Mouse (Mus musculus) heart, postnatal 25 days (tissue): ENCODE data around the gene Slc25a31. TPM values are rescaled to one million over a fixed set of nuclear protein-coding genes. Genes with fewer than 3 reads are reported as not detected.

Experiments used
- DNase-seq: peaks from one replicate; pipeline ENCODE4 v3.0.0; 2022; ENCODE audit warnings: low spot score
- intact Hi-C: fragments of 180-260 bp; cut with DNase I; formaldehyde crosslinking; loops from one replicate; pipeline ENCODE4 v1.15.1; 2025
- total RNA-seq, 2 experiments: library from RNA; stranded (reverse); gene quantifications; 2 replicates each; pipeline ENCODE4 v1.2.3; 2021

Gene Slc25a31
- total RNA-seq, result under 1 TPM in 1 of 2 experiments, not detected in 1; 0.11 TPM

DNA sequence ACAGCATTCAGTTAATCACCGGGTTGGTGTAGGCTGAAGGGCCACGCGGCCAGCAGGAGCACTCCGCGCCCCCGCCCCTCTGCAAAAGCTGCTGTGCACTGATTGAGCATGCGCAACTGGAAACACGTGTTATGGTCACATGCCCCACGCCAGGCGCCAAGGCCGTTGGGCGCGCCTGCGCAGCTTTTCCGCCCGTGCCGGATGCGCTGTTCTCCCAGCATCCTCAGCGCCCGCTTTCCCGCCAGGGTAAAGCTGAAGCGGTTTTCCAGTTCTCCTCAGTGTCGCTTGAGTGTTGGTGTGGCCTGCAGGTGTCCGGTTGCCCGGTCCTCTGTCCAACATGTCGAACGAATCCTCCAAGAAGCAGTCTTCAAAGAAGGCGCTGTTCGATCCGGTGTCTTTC, at the start of gene Slc25a31:
TSS of gene Slc25a31 (plus strand) at position 201 of the 400 bp plus-strand sequence.
- intact Hi-C loops, result no loop called here
- no peak for DNase-seq

DNA sequence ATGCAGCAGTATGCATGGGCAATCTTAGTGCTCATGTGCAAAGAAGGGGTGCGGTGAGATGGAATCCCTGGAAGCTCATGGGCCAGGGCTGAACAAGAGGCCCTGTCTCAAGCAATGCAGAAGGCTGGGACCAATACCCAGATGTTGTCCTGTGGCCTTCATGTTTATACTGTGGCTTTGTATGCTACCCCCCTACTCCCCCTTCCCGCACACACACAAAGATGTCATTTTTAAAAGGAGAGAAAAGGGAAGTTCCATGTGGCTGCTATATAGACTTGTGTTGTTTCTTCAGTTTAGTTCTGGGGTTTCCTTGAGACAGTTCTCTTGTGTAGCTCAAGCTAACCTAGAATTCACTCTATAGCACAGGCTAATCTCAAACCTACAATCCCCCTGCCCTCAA, 48.4 kb upstream of the Slc25a31 start:
- DNase-seq, result no peak
- intact Hi-C loops, result no loop called here

GRCm38 (mm10) chr3:40666109-40666508, 42.5 kb upstream of the Slc25a31 start:
- intact Hi-C loops, result no loop called here
- DNase-seq, result no peak

GRCm38 (mm10) chr3:40666861-40667719, 41.6 kb upstream of the Slc25a31 start:
- no peak for DNase-seq
- intact Hi-C loops, result no loop called here

- no peak for DNase-seq
- intact Hi-C loops, result no loop called here
These were observed 39.8 kb upstream of the Slc25a31 start for GRCm38 (mm10) chr3:40668889-40669288.

DNA sequence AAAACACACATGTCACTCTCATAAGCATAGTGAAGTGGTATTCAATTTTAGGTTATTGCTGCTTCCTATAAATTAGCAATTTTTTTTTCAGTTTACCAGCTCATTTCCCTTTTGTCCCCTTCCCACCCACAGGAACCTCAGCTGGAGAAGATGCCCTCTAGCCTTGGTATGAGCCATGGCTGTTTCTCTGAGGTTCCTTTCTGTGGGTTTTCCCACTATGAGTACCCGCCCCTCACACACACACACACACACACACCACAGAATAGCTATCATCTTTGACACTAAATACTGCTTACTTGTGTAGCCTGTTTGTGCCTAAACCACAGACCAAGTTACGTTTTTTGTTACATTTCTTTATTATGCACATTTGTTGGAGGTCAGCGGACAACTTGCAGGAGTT, 39.3 kb upstream of the Slc25a31 start:
- intact Hi-C loops, result no loop called here

DNA sequence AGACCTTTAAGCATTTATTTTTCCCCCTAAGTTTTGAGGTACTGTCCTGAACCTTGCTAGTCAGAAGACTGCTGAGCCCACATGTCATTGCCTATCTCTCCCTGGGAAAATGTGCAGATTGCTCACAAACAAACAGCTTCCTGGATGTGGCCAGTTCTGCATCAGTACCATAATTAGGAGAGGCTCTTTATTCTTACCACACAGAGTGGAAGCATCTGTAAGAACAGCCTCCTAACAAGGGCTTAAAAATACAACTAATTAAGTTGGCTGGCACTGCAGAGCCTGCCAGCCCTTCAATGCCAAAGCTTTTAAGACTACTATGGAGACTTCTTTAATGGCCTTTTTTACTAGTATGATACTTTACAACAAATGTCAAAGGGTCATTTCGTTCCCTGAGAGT, 35.1 kb upstream of the Slc25a31 start:
- intact Hi-C loops, result no loop called here
- DNase-seq, result no peak

More for the DNA sequence above, 39.3 kb upstream of the Slc25a31 start:
- DNase-seq, result no peak

DNA sequence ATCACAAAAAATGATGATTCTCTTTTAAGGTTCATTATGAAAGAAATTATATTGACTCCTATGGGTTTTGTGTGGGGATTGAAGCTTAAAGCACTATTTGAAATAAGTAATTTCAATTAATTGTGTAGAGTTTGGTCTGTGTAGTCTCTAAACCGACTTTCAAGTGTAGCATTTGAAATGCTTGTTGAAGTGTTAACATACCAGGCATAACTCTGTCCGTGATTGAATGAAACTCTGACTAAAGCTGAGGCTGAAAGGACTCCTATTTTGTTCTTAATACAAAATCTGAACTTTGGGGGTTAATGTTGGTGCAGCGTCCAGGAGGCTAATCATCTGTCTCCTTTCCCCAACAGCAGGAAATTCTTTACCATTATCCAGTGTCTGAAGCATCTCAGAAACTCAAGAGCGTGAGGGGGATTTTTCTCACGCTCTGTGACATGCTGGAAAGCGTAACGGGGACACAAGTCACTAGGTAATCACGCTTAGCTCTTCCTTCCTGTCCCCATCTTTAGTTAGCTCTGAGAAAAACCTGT, 33.7 kb upstream of the Slc25a31 start:
- no peak for DNase-seq
- intact Hi-C loops, result no loop called here

- no peak for DNase-seq
- intact Hi-C loops, result no loop called here
These were observed 29.8 kb upstream of the Slc25a31 start for GRCm38 (mm10) chr3:40678856-40679255.

- DNase-seq, result no peak
- intact Hi-C loops, result no loop called here
These were observed 26.3 kb upstream of the Slc25a31 start for GRCm38 (mm10) chr3:40682404-40682803.

GRCm38 (mm10) chr3:40683171-40683570, 25.5 kb upstream of the Slc25a31 start:
- intact Hi-C loops, result no loop called here
- DNase-seq, result no peak

- no peak for DNase-seq
- intact Hi-C loops, result no loop called here
These were observed 22.7 kb upstream of the Slc25a31 start for GRCm38 (mm10) chr3:40685855-40686515.

GRCm38 (mm10) chr3:40686836-40687235, 21.8 kb upstream of the Slc25a31 start:
- DNase-seq, result no peak
- intact Hi-C loops, result no loop called here

GRCm38 (mm10) chr3:40687588-40687987, 21.1 kb upstream of the Slc25a31 start:
- no peak for DNase-seq
- intact Hi-C loops, result no loop called here

- DNase-seq, result no peak
- intact Hi-C loops, result no loop called here
These were observed 17.1 kb upstream of the Slc25a31 start for GRCm38 (mm10) chr3:40691566-40691965.

GRCm38 (mm10) chr3:40693435-40693834, 15.2 kb upstream of the Slc25a31 start:
- intact Hi-C loops, result no loop called here
- DNase-seq, result no peak

DNA sequence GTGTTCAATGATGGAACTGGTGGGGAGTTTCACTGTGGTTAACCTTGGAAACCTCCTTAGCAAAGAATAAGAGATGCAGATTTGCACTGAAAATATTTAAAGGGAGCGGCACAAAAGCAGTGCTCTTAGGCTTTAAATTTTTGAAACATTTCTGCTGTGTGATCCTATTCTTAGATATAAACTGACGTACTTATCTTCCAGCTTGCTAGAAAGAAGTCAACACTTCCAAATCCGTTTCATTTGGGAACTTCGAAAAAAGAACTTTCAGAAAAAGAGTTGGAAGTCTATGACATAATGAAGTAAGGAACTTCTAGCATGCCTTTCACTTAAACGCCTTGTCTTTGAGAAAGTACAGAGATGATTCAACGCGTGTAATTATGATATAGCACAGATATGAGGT, 14.7 kb upstream of the Slc25a31 start:
- intact Hi-C loops, result no loop called here
- DNase-seq, result no peak

GRCm38 (mm10) chr3:40694438-40694837, 14.2 kb upstream of the Slc25a31 start:
- DNase-seq, result no peak
- intact Hi-C loops, result no loop called here

DNA sequence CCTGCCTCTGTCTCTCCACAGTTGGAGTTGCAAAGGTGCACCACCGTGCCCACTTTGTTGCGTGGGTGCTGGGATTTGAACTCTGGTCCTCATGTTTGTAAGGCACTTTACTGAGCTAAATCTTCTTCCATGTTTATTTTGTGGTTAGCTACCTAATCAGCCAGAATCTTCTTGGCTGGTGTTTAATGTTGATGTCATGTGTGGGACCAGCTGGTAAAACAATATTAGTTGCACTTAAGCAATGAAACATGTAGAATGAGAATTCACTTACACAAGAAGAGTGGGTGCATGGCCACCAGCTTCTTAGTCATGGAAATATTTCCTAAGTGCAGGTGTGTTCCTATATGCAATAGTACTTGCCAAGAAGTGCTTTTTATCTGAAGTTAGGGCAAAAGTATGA, 13.5 kb upstream of the Slc25a31 start:
- no peak for DNase-seq
- intact Hi-C loops, result no loop called here

DNA sequence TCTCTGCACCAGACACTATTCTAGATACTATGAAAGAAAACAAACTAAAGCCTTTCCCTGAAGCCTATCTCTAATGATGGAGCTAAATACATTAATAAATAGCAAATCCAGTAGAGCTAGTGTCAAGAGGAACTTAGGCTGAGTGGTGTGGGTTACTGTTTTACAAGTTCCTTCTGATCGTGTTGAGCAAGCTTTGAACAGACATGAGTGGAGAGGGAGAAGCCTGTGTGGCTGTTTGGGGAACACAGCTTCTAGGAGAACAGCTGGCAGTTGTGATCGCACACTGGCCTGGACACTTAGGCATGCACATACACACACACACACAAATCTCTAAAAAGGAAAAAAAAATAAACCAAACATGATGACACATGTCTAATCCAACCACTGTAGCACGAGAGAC, 9.8 kb upstream of the Slc25a31 start:
- intact Hi-C loops, result no loop called here
- no peak for DNase-seq

DNA sequence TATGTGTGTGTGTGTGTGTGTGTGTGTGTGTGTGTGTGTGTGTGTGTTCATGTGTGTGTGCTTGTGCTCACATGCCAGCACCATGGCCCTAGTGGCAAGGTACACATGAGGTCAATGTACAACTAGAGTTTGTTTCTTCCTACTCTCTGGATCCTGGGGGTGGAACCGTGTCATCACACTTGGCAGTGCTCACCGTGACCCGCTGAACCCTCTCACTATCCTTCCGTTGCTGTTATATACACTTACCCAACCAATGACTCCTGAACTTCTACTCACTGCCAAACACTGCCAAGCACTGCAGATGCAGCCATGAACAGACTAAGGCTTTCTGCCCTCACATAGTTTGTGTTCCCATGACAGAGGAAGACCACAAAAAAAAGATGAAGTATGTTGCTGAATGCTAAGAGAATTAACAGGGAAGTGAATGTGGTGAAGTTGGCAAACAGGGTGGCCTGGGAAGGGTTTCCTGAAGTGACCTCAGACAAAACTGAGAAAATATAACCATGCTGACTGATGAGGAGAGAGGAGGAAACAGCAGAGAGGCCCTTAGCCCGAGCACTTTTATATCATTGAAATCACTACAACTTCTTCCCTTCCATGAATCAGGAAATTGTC, 3.7 kb upstream of the Slc25a31 start:
- DNase-seq, result no peak
- intact Hi-C loops, result no loop called here
